In the genomic region with DNA sequence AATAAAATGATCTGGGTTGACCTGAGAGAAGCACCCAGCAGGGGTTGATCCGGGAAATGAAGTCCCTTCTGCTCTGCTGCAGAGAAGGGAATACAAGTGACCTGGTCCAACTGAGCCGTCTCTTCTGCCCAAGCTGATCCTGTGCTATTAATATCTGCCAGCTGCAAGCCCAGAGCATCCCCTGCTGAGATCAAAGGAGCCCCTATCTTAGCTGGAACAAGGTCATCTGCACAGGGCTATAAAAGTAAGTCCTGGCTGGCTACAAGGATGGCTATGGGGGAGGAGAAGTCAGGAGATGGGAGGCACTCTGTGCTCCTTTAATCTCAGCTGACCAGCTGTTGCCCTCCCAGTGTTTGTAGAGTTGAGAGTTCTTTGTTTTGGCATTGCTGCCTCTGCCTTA, we compare ENCODE assay signal across 8 mouse cellular contexts.
DNase-seq lines count a peak whose midpoint lies in the region; ATAC-seq lines count a peak whose summit lies in the region.

No protein-coding gene starts in this region.

- H3K4me3 ChIP-seq in limb, embryonic 10.5 days: no peak overlapping the region

- ATAC-seq in granulocyte monocyte progenitor cell, adult 5-6 weeks (replicated peaks; ENCODE audit: poor library complexity, severe bottlenecking): no peak

- peaks cover 62% of the 10 kb centered on the region for H3K4me1 ChIP-seq in limb, embryonic 10.5 days

- H3K9me3 ChIP-seq in limb, embryonic 10.5 days (replicated peaks): no peaks in the 10 kb centered on the region

- H3K36me3 ChIP-seq in limb, embryonic 10.5 days: no peaks in the 10 kb centered on the region

- DNase-seq in cerebellum, postnatal 10 days: peak; percentile 31 to 61
- no peak for DNase-seq in cerebellum, adult 9-10 months
- peak; percentile 80 for DNase-seq in ovary, adult 18-20 months (ENCODE audit: low spot score)
- no peak for DNase-seq in ovary, postnatal 14 days (ENCODE audit: low spot score)
- DNase-seq in limb, embryonic 10.5 days (ENCODE audit: low spot score): peak; percentile 52
- DNase-seq in yolk sac, embryonic 10.5 days (ENCODE audit: low spot score): peak; percentile 48
- DNase-seq in layer of hippocampus, adult 8-10 months (ENCODE audit: low spot score in 2 of 2): no peak

- no peaks in the 10 kb centered on the region for H3K27me3 ChIP-seq in limb, embryonic 10.5 days (ENCODE audit: low read depth, poor library complexity, severe bottlenecking)

- 6% methylated on average over 2 of the region's 2 CpGs for WGBS in limb, embryonic 10.5 days

- peak overlapping the region; percentile 78 for H3K27ac ChIP-seq in limb, embryonic 10.5 days

Comparison
In these comparisons a context has a peak if more than half of its experiments do, and no peak if none do; other contexts are left out.
1. DNase-seq: peak in cerebellum, postnatal 10 days (2 of 2), ovary, adult 18-20 months (single experiment), limb, embryonic 10.5 days (single experiment) and yolk sac, embryonic 10.5 days (single experiment); none in cerebellum, adult 9-10 months (single experiment), ovary, postnatal 14 days (single experiment) and layer of hippocampus, adult 8-10 months (0 of 2).